Mouse (Mus musculus) thymus, adult 2 months (tissue): ENCODE results near the gene Supt4a.

Experiments
- CTCF ChIP-seq: fragments of 200-500 bp; IDR thresholded peaks from 2 replicates; pipeline ENCODE4 v1.5.1; 2012; ENCODE audit warnings: mild to moderate bottlenecking, control low read depth, low read length, moderate library complexity, borderline replicate concordance; ENCODE audit not compliant: control insufficient read depth, poor library complexity, insufficient read depth; ENCODE audit errors: extremely low read depth
- POLR2A ChIP-seq: fragments of 200-500 bp; IDR thresholded peaks from 2 replicates; pipeline ENCODE4 v1.6.1; 2012; ENCODE audit warnings: mild to moderate bottlenecking, low read length, control low read depth, moderate library complexity; ENCODE audit not compliant: control insufficient read depth, poor library complexity, insufficient read depth; ENCODE audit errors: extremely low read depth

GRCm38 (mm10) chr11:87725964-87726562 is 11.3 kb upstream of the Supt4a start:
- TF ChIP-seq CTCF = no peak; the same call in 1 of the 2 replicates
- TF ChIP-seq POLR2A = no peak; the same call in 1 of the 2 replicates
